Mouse (Mus musculus) lung, postnatal 0 days (tissue): Measurements from ENCODE around the gene Gpr176.

Experiments
- CTCF ChIP-seq: IDR thresholded peaks from 2 replicates; pipeline ENCODE4 v1.5.1; 2016; ENCODE audit warnings: antibody characterized with exemption, mild to moderate bottlenecking
- EP300 ChIP-seq: IDR thresholded peaks from 2 replicates; pipeline ENCODE4 v1.6.1; 2016; ENCODE audit warnings: antibody characterized with exemption, mild to moderate bottlenecking, control low read depth

GRCm38 (mm10) chr2:118263914-118264201 lies 109.4 kb downstream of the Gpr176 start:
- TF ChIP-seq CTCF (no peak), EP300 (no peak)
